Mouse (Mus musculus) lung, postnatal 0 days (tissue): ENCODE data around the gene Miga1.

Experiments used
- CTCF ChIP-seq: IDR thresholded peaks from 2 replicates; pipeline ENCODE4 v1.5.1; 2016; ENCODE audit warnings: antibody characterized with exemption, mild to moderate bottlenecking
- EP300 ChIP-seq: IDR thresholded peaks from 2 replicates; pipeline ENCODE4 v1.6.1; 2016; ENCODE audit warnings: antibody characterized with exemption, mild to moderate bottlenecking, control low read depth

DNA sequence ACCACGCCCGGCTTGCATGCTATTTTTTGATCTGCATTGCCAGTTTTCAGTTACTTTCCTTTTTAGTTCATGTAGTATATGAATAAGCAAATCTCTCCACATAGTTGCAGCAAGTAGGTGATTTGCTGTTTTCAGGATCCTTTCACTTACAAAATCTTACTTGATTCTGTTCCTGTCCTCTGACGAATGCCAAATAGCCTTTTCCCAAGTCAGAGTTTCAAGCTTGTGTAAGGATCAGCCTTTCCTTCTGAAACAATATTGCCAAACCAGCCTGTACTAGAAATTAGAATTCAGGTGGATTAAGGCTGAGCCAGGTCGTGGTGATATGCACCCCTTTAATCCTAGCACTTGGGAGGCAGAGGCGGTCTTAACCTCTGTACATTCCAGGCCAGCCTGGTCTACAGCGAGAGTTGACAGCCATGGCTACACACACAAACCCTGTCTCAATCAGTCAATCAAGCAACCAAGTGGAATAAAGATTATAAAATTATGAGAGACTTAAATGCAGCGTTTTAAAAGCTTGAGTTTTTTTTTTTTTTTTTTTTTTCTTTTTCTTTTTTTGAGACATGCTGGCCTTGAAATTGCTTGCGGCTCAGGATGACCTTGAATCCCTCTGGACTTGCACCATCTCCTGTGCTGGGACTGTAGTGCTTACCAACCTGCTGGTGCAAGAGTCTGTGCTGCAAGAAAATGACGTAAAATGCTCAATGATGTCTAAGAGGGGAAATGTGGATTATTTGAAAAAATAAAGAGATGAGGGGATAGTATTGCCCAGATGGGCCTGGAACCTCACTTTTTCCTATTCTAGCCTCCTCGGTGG, 8.0 kb upstream of the Miga1 start:
- TF ChIP-seq CTCF = no peak
- TF ChIP-seq EP300 = no peak
